Mouse (Mus musculus) liver, embryonic 14.5 days (tissue): ENCODE measurements at regions not wholly inside any gene's neighbourhood (a gene's known extent, or its start where the extent isn't known, plus 50 kb on each side); places are given as distances from the start of the nearest gene placed in this dataset.

Experiments
- ATAC-seq: fragments of 200-750 bp; cut with Nextera tagmentation; 2 replicates; pipeline ENCODE4 v1.8.0; 2017; ENCODE audit warnings: moderate number of reproducible peaks, mild to moderate bottlenecking, moderate library complexity; ENCODE audit not compliant: insufficient read depth
- DNase-seq, 3 experiments: peaks; one replicate each; pipeline ENCODE4 v3.0.0-alpha.2; 2012 to 2013; ENCODE audit warnings: low read depth in 3 of 3, low spot score in 3 of 3
- H3K27ac ChIP-seq: fragments of 300-500 bp; sonication (generic); 2 replicates; pipeline ENCODE4 v1.5.1; 2014; ENCODE audit warnings: moderate library complexity, mild to moderate bottlenecking, control low read depth, inconsistent platforms
- H3K27me3 ChIP-seq: fragments of 300-500 bp; sonication (generic); 2 replicates; pipeline ENCODE4 v1.6.1; 2014; ENCODE audit warnings: mild to moderate bottlenecking, low read length, moderate library complexity; ENCODE audit not compliant: control insufficient read depth, insufficient read depth
- H3K36me3 ChIP-seq: fragments of 300-500 bp; sonication (generic); replicated peaks from 2 replicates; pipeline ENCODE4 v1.6.1; 2014; ENCODE audit warnings: low read depth; ENCODE audit not compliant: control insufficient read depth, insufficient read depth
- H3K4me1 ChIP-seq, 2 experiments: fragments of 200-500 bp in 1 of 2; fragments of 300-500 bp in 1 of 2; sonication (generic) in 1 of 2; replicated peaks; 2 replicates each; pipeline ENCODE4 v1.6.1; 2012 to 2014; ENCODE audit warnings: antibody characterized with exemption in 1 of 2, inconsistent platforms in 1 of 2, low read length in 1 of 2; ENCODE audit not compliant: control insufficient read depth in 2 of 2, insufficient read depth in 2 of 2
- H3K4me2 ChIP-seq: fragments of 300-500 bp; sonication (generic); 2 replicates; pipeline ENCODE4 v1.6.1; 2014; ENCODE audit warnings: low read depth, mild to moderate bottlenecking, control low read depth, moderate library complexity
- H3K4me3 ChIP-seq, 2 experiments: fragments of 200-500 bp in 1 of 2; fragments of 300-500 bp in 1 of 2; sonication (generic) in 1 of 2; 2 replicates each; pipeline ENCODE4 v1.5.1; 2012 to 2014; ENCODE audit warnings: low read depth in 2 of 2, low read length in 2 of 2, mild to moderate bottlenecking in 2 of 2, control low read depth in 1 of 2, inconsistent platforms in 1 of 2, moderate library complexity in 1 of 2; ENCODE audit not compliant: insufficient read depth in 1 of 2
- H3K9ac ChIP-seq: fragments of 300-500 bp; sonication (generic); replicated peaks from 2 replicates; pipeline ENCODE4 v1.6.1; 2014; ENCODE audit warnings: mild to moderate bottlenecking, control low read depth, moderate library complexity
- H3K9me3 ChIP-seq: fragments of 300-500 bp; sonication (generic); 2 replicates; pipeline ENCODE4 v1.6.1; 2016; ENCODE audit warnings: low read length, mixed read lengths; ENCODE audit not compliant: control insufficient read depth
- CTCF ChIP-seq: IDR thresholded peaks from 2 replicates; pipeline ENCODE4 v1.5.1; 2016; ENCODE audit warnings: antibody characterized with exemption, low read depth, control low read depth
- EP300 ChIP-seq: IDR thresholded peaks from 2 replicates; pipeline ENCODE4 v1.6.1; 2016; ENCODE audit warnings: antibody characterized with exemption, low read depth
- WGBS: fragments of 180-500 bp; shearing (Covaris S2); extraction: QIAGEN DNeasy Blood & Tissue Kit; methylation state at CpG from one replicate; pipeline ENCODE4 v1.1.7; 2014; ENCODE audit not compliant: insufficient replicate concordance; 5-methylcytosine and 5-hydroxymethylcytosine counted together

- H3K36me3 ChIP-seq, result no peaks in the 10 kb centered on the region
- no peaks in the 10 kb centered on the region for H3K9me3 ChIP-seq
- no peak overlapping the region for H3K27ac ChIP-seq
- no peak for TF ChIP-seq CTCF
- no peak for TF ChIP-seq EP300
- H3K4me3 ChIP-seq, result no peak overlapping the region
- no peaks in the 10 kb centered on the region for H3K4me1 ChIP-seq
- H3K9ac ChIP-seq, result no peak overlapping the region
- H3K27me3 ChIP-seq, result no peaks in the 10 kb centered on the region
- no peak overlapping the region for H3K4me2 ChIP-seq
- DNase-seq, result no peak
- 75% methylated on average over 17 of the region's 17 CpGs for WGBS
- no peak for ATAC-seq
These were observed 214.1 kb upstream of the Gm4791 start for GRCm38 (mm10) chr9:46784355-46784975.

DNA sequence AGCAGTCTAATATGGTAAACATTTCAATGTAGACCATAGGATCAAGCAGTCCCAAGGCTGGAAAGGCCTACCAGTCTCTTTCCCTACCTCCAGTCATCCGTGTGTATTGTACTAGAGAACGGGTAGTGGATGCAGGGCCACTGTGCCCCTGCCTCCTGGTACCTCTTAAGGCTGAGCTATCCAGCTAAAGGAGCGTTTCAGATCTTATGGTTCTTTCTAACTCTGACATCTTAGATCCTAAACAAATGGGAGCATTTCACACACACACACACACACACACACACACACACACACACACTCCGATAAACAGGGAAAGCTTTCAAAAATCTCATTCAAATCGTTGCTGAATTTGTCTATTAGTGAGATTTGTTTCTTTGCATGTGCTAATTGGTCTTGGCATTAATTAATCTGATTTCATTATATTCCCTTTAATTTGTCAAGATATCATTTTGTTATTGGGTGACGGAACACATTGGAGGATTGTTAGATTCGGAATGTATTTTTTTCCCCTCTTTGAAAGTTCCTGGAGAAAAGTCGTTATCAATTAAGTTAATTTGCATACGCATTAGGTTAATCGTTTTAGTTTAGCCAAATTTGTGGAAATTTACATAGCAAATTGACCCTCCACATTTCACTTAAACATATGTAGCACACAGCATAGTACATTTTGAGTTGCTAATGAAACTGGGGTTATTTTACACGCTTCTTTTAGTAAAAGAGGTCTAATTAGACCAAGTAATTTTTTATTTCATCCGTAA, 214.8 kb upstream of the Gm4791 start:
- H3K9me3 ChIP-seq, result no peaks in the 10 kb centered on the region
- no peak for DNase-seq
- no peak overlapping the region for H3K4me2 ChIP-seq
- ATAC-seq, result no peak
- no peak overlapping the region for H3K4me3 ChIP-seq
- 63% methylated on average over 12 of the region's 12 CpGs for WGBS
- no peaks in the 10 kb centered on the region for H3K36me3 ChIP-seq
- no peak overlapping the region for H3K27ac ChIP-seq
- H3K4me1 ChIP-seq, result no peaks in the 10 kb centered on the region
- H3K9ac ChIP-seq, result no peak overlapping the region
- no peaks in the 10 kb centered on the region for H3K27me3 ChIP-seq
- TF ChIP-seq EP300, result no peak
- no peak for TF ChIP-seq CTCF

DNA sequence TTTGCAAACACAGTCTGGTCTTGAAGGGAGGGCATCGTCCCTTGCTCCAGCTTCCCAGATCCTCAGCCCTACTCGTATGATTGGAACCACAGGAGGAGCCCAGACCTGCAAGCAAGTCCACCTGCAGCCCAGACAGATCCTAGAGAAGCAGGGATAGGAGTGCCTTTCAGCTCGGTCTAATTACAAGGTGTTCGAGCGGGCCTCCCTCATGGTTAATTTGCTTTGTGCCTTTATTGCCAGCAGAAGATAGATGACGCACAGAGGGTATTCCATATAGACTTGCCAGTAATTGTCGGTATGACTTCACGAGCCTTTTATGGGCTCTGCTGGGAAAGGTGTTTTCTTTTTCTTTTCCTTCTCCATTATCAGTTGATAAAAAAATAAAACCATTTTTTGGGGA, 216.9 kb upstream of the Gm4791 start:
- DNase-seq (no peak), ATAC-seq (no peak)
- H3K9ac ChIP-seq, result no peak overlapping the region
- H3K9me3 ChIP-seq, result no peaks in the 10 kb centered on the region
- H3K4me3 ChIP-seq, result no peak overlapping the region
- TF ChIP-seq EP300, result no peak
- TF ChIP-seq CTCF, result no peak
- WGBS, result 68% methylated on average over 8 of the region's 8 CpGs
- no peaks in the 10 kb centered on the region for H3K4me1 ChIP-seq
- H3K4me2 ChIP-seq, result no peak overlapping the region
- H3K27me3 ChIP-seq, result no peaks in the 10 kb centered on the region
- no peak overlapping the region for H3K27ac ChIP-seq
- no peaks in the 10 kb centered on the region for H3K36me3 ChIP-seq

- H3K27me3 ChIP-seq, result no peaks in the 10 kb centered on the region
- TF ChIP-seq EP300 (no peak), CTCF (no peak)
- H3K9me3 ChIP-seq, result no peaks in the 10 kb centered on the region
- H3K9ac ChIP-seq, result no peak overlapping the region
- H3K36me3 ChIP-seq, result no peaks in the 10 kb centered on the region
- ATAC-seq (no peak), DNase-seq (no peak)
- H3K4me1 ChIP-seq, result no peaks in the 10 kb centered on the region
- no peak overlapping the region for H3K4me2 ChIP-seq
- H3K27ac ChIP-seq, result no peak overlapping the region
- H3K4me3 ChIP-seq, result no peak overlapping the region
- 72% methylated on average over 6 of the region's 6 CpGs for WGBS
These were observed 219.8 kb upstream of the Gm4791 start for GRCm38 (mm10) chr9:46778769-46779168.

DNA sequence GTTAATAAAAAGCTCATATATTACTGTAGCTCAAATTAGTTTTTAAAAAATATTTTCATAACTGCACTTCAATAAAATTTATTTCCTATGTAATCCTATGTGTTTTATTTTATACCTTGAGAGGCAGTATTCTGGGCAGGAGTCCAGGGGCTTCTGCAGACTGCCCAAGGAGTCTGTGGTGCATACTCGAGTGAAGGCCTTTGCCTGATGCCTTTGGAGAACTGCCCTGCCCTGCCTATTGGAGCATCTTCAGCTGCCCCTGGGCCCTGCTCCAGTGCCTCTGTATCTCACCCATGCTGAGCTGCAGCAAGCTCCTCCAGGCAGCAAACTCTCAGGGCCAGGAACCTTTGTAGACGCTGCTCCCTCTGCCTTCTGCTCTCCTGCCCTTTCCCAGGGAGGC, 223.7 kb upstream of the Gm4791 start:
- 50% methylated on average over 2 of the region's 2 CpGs for WGBS
- DNase-seq, result no peak

More for the DNA sequence above, 223.7 kb upstream of the Gm4791 start:
- no peak overlapping the region for H3K4me3 ChIP-seq
- no peaks in the 10 kb centered on the region for H3K4me1 ChIP-seq
- no peak for ATAC-seq
- H3K27me3 ChIP-seq, result no peaks in the 10 kb centered on the region
- no peaks in the 10 kb centered on the region for H3K9me3 ChIP-seq
- H3K4me2 ChIP-seq, result no peak overlapping the region
- no peak overlapping the region for H3K27ac ChIP-seq
- no peak overlapping the region for H3K9ac ChIP-seq
- H3K36me3 ChIP-seq, result no peaks in the 10 kb centered on the region
- TF ChIP-seq CTCF (no peak), EP300 (no peak)
